Mouse (Mus musculus) heart, adult 8-10 months (tissue): ENCODE measurements around the gene Gm45623. TPM values are rescaled to one million over a fixed set of nuclear protein-coding genes. Genes with fewer than 3 reads are reported as not detected.

Experiments used
- DNase-seq: peaks from one replicate; pipeline ENCODE4 v3.0.0; 2022; ENCODE audit warnings: low spot score
- total RNA-seq, 4 experiments: library from RNA; stranded (reverse); gene quantifications; 2 replicates each; pipeline ENCODE4 v1.2.4; 2022

Gene Gm45623
- not detected for total RNA-seq

GRCm38 (mm10) chr13:56753192-56753951, at the start of gene Gm45623:
Gene Gm45623 (minus strand): TSS chr13:56753827.
- no peak for DNase-seq

- no peak for DNase-seq
These were observed 43.8 kb upstream of the Gm45623 start for GRCm38 (mm10) chr13:56797459-56797858.

- no peak for DNase-seq
These were observed 41.9 kb upstream of the Gm45623 start for GRCm38 (mm10) chr13:56795501-56795900.

- DNase-seq: no peak
These were observed 40.8 kb upstream of the Gm45623 start for GRCm38 (mm10) chr13:56794441-56794840.

- no peak for DNase-seq
These were observed 39.2 kb upstream of the Gm45623 start for GRCm38 (mm10) chr13:56792844-56793243.

- no peak for DNase-seq
These were observed 37.1 kb upstream of the Gm45623 start for GRCm38 (mm10) chr13:56790683-56791082.

GRCm38 (mm10) chr13:56782621-56783020, 29.0 kb upstream of the Gm45623 start:
- no peak for DNase-seq

GRCm38 (mm10) chr13:56781697-56782096, 28.1 kb upstream of the Gm45623 start:
- no peak for DNase-seq

- no peak for DNase-seq
These were observed 27.3 kb upstream of the Gm45623 start for GRCm38 (mm10) chr13:56780746-56781469.

GRCm38 (mm10) chr13:56774304-56774703, 20.7 kb upstream of the Gm45623 start:
- DNase-seq: no peak

GRCm38 (mm10) chr13:56773262-56773870, 19.7 kb upstream of the Gm45623 start:
- no peak for DNase-seq

- no peak for DNase-seq
These were observed 19.0 kb upstream of the Gm45623 start for GRCm38 (mm10) chr13:56772592-56772991.

GRCm38 (mm10) chr13:56770786-56771185, 17.2 kb upstream of the Gm45623 start:
- DNase-seq: no peak

GRCm38 (mm10) chr13:56770136-56770578, 16.5 kb upstream of the Gm45623 start:
- DNase-seq: no peak

- DNase-seq: no peak
These were observed 15.8 kb upstream of the Gm45623 start for GRCm38 (mm10) chr13:56769431-56769830.

- DNase-seq: no peak
These were observed 12.6 kb upstream of the Gm45623 start for GRCm38 (mm10) chr13:56766211-56766610.

- no peak for DNase-seq
These were observed 11.8 kb upstream of the Gm45623 start for GRCm38 (mm10) chr13:56765284-56766032.

- no peak for DNase-seq
These were observed 9.0 kb upstream of the Gm45623 start for GRCm38 (mm10) chr13:56762446-56763229.

GRCm38 (mm10) chr13:56758492-56758891, 4.9 kb upstream of the Gm45623 start:
- DNase-seq: peak; percentile 63

GRCm38 (mm10) chr13:56757201-56757600, 3.6 kb upstream of the Gm45623 start:
- DNase-seq: no peak

GRCm38 (mm10) chr13:56755871-56756270, 2.2 kb upstream of the Gm45623 start:
- DNase-seq: peak; percentile 18
